Mouse (Mus musculus) CD4-positive, CD25-positive, alpha-beta regulatory T cell, adult 4 months (primary cell): ENCODE results near the gene 2310039H08Rik. TPM values are rescaled to one million over a fixed set of nuclear protein-coding genes. Genes with fewer than 3 reads are reported as not detected.

ENCODE experiments used
- ATAC-seq: one replicate; pipeline ENCODE4 v1.8.0; 2017
- polyA plus RNA-seq, 2 experiments: library from polyadenylated mRNA; unstranded; fragments of 100-300 nt; shearing (Covaris generic); gene quantifications; one replicate each; pipeline ENCODE4 v1.2.1; 2017

The 2310039H08Rik gene
- polyA plus RNA-seq = 10 to 100 TPM; 16.1 to 18.9 TPM

DNA sequence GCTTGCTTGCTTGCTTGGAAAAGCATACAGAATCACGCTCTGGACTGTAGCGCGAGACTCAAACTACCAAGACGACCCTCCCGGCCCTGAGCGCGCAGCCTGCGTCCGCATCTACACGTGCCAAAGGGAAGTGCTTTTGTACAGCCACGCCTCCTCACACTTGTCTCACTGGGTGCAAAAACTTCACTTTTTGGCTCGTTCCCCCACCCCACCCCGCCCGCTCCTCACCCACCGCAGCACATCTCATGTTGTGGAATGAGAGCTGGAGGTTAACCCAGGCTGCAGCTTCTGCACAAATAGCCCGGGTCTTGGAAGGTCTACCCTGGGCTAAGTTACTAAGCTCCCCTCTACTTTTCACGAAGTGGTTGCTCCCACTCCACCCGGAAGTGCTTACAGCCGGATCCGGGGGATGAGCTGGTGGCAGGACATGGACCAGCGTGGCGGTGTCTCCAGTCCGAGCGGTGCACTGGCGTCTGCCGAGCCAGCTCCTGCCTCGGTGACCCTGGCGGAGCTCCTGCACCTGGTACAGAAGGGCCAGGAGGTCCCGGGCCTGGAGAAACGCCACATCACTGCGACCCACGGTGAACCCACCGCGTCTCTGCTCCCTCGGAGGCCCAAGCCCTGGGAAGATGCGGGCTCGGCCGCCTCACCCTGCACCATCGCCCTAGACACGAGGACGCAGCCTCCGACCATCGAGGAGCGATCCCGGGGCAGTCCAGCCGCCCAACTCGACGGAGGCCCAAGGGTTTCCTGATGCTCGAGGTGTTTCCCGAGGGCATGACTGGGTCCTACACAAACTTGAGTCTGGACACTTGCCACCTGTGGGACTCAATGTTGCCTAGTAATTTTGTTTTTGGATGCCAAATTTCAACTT is at the start of gene 2310039H08Rik:
2310039H08Rik (plus strand) TSS at position 232 of the 874 bp plus-strand sequence.
- peak; percentile 92 for ATAC-seq

- ATAC-seq = no peak
Measured at GRCm38 (mm10) chr17:46724477-46725084, 47.9 kb upstream of the 2310039H08Rik start.

- ATAC-seq = peak; percentile 69
Measured at GRCm38 (mm10) chr17:46725273-46725672, 47.2 kb upstream of the 2310039H08Rik start.

DNA sequence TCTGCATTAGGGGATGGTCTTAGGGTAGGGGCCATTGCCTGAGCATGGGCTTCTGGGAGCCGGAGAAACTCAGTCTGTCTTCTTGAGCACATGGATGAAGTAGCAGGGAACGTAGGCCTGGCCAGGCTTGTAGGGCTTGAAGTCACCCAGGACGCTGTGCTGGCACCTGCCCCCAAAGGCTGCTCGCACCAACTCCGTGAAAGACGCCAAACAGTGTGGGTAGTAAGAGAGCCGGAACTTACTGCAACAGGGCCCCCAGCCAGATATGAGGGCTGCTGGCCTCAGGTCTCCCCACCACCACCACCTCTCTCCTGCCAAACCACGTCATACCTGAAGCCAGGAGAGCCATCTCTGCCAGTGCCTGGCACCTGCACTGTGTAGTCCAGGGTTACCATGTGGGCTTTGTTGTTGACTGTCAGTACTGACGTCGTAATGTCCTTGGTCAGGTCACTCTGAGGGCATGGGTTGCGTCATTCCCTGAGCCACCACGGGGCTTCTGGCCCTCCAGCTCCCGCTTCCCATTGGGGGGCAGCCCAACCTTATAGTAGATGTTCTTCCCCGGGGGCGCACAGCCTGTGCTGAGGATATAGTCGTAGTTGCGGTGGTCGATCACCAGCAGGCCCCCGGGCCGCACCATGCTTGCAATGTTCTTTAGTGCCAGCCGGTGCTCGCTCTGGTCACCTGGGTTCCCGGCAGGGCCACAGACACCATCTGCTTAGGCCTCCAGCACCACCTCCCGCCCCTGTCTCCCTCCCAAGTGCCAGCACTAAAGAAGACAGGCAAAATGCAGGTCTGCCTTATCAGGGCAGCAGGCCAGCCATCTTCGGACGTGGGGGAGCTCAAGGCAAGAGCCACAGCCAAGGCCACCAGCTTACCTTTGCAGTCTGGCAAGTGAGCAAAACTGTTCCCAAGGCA is 46.4 kb upstream of the 2310039H08Rik start:
- no peak for ATAC-seq

DNA sequence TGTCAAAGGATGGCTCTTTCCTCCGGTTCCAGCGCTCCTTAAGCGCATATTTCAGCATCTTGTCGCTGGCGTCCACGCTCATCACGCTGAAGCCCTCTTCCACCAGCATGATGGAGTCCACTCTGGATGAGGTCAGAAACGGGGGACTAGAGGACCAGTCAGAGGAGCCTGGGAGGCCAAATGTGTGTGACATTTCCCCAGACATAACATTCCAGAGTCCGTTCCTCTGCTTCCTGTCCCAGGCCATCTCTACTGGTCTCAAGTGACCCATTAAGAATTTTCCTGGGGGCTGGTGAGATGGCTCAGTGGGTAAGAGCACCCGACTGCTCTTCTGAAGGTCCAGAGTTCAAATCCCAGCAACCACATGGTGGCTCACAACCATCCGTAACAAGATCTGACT is 45.2 kb upstream of the 2310039H08Rik start:
- ATAC-seq = no peak

DNA sequence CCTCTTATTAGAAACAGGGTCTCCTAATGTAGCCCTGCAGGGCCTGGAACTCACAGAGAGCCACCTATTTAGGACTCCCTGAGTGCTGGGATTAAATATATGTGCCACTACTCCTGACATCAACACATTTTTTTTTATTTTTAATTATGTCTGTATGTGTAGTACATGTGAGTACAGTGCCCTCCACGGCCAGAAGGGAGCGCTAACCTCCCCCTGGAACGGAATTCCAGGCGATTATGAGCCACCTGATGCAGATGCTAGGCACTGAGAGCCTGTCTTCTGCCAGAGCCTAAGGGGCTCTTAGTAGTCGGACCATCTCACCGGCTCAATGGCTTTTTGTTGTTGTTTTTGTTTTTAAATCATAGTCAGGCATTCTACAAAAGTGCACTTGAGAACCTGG is 44.4 kb upstream of the 2310039H08Rik start:
- ATAC-seq = no peak

DNA sequence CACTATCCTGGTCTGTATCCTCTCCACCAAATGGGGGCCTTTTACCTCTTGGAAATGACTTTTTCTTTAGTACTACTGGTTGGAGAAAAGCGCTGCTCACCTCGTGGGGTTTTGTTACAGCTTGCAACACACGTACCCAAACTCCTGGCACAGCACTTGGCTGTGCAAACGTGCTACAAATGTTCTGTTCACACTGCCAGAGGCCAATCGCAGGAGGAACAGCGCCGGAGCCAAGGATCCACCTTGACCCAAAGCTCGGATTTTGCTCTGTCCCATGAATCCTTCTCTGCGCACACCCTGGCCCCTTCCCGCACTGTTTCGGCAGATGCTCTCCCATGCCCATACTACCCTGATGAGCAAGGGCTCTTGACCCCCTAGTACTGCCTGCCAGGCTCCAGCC is 43.9 kb upstream of the 2310039H08Rik start:
- ATAC-seq = no peak

DNA sequence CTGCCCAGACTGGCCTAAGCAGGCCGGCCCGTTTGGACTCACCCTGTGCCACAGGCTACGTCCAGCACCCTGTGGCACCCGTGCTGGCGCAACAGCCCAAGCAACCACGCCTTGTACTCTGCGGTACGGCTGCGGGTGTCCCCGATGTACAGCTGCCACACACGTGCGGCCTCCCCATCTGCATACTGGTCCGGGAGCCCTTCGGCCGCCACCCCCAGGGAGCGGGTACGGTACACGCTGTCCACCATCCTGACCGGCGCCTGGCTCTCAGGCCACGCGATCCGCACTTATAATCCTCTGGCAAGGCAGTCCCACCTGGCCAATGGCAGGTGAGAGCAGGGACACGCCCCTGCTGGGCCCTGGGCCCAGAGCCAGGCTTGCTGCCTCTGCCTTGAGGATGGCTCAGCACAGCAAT is 43.5 kb upstream of the 2310039H08Rik start, which contains the start of gene Gnmt:
Gnmt (minus strand) TSS at position 265 of the 415 bp plus-strand sequence.
- no peak for ATAC-seq

DNA sequence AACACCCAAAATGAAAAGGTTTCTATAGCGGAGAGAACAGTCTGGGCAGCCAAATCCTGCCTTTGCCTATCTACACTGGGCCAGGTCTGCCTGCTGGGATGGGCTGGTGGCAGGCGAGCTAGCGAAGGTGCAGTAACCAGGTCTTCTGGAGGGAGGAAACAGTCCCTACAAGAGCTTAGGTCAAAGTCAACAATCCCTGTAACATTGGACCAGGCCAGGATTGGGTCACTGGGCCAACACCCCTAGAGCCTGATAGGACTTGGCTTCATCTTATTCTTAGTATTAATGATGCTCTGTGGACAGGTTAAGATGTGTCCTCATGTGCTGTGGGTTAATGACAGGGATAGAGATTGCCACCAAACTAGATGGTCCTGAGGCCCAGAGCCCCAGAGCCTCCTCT is 38.4 kb upstream of the 2310039H08Rik start:
- ATAC-seq = no peak

- no peak for ATAC-seq
Measured at GRCm38 (mm10) chr17:46735287-46735686, 37.1 kb upstream of the 2310039H08Rik start.

GRCm38 (mm10) chr17:46736160-46736559 is 36.3 kb upstream of the 2310039H08Rik start:
- ATAC-seq = no peak

GRCm38 (mm10) chr17:46741305-46741704 is 31.1 kb upstream of the 2310039H08Rik start:
- ATAC-seq = no peak

GRCm38 (mm10) chr17:46742986-46743385 is 29.4 kb upstream of the 2310039H08Rik start:
- no peak for ATAC-seq

GRCm38 (mm10) chr17:46745506-46745905 is 26.9 kb upstream of the 2310039H08Rik start:
- ATAC-seq = no peak

- no peak for ATAC-seq
Measured at GRCm38 (mm10) chr17:46747234-46747633, 25.2 kb upstream of the 2310039H08Rik start.

- no peak for ATAC-seq
Measured at GRCm38 (mm10) chr17:46747806-46748205, 24.6 kb upstream of the 2310039H08Rik start.

GRCm38 (mm10) chr17:46749282-46749681 is 23.2 kb upstream of the 2310039H08Rik start:
- no peak for ATAC-seq

- ATAC-seq = no peak
Measured at GRCm38 (mm10) chr17:46750580-46750979, 21.9 kb upstream of the 2310039H08Rik start.

- peak; percentile 33 for ATAC-seq
Measured at GRCm38 (mm10) chr17:46751056-46751793, 21.2 kb upstream of the 2310039H08Rik start.

- peak; percentile 96 for ATAC-seq
Measured at GRCm38 (mm10) chr17:46751794-46752556, 20.5 kb upstream of the 2310039H08Rik start, which contains the start of gene Cnpy3. TSS of gene Cnpy3 (minus strand) at chr17:46752214.

- no peak for ATAC-seq
Measured at GRCm38 (mm10) chr17:46758753-46759152, 13.7 kb upstream of the 2310039H08Rik start.
